Mouse (Mus musculus) kidney, postnatal 14 days (tissue): Measurements from ENCODE around the gene Taf9b.
"Not testable (repeated sequence)": the region's sequence is repeated elsewhere in the genome, so short reads cannot be mapped to it uniquely, and the experiment has no call there.

Experiments
- DNase-seq: peaks from one replicate; pipeline ENCODE4 v3.0.0; 2022; ENCODE audit warnings: mixed read lengths

The Taf9b gene

DNA sequence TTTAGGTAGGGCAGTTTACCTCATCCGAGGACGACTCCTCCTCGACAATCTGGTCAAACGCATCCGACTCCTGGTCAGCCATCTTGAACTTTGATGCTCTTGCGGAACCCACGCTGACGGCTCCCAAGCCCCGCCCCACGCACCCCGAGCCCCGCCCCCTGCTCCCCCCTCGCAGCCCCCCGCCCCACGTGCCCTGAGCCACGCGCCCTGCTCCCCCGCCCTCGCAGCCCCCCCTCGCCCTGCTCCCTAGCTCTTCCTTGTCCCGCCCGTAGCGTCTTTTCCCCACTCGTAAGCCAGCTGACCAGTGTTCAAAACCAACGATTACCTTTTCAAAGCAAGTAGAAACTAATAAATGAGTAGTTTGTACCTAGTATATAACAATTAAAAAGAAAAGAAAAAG is at the start of gene Taf9b:
TSS of gene Taf9b (minus strand) at position 101 of the 400 bp plus-strand sequence.
- DNase-seq, result no peak

DNA sequence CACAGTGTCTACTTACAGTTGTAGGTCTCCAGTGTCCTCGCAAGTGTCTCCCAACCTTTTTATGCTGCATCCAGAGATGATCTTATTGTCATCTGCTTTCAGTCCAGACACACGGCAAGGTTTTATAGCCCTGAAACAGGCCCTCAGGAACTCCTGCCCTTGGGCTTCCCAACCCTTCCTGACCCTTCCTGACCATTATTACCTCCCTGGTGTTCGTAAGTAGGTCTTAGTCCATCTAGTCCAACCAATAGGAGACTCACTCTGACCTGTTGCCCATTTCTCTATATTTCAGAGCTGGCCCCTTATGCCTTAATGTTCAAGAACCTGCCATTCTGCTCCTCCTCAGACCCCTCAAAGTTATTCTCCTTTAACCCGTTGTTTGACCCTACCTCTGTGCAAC is 34.3 kb upstream of the Taf9b start, which contains the start of gene Fnd3c2:
TSS of gene Fnd3c2 (minus strand) at position 101 of the 400 bp plus-strand sequence.
- no peak for DNase-seq

DNA sequence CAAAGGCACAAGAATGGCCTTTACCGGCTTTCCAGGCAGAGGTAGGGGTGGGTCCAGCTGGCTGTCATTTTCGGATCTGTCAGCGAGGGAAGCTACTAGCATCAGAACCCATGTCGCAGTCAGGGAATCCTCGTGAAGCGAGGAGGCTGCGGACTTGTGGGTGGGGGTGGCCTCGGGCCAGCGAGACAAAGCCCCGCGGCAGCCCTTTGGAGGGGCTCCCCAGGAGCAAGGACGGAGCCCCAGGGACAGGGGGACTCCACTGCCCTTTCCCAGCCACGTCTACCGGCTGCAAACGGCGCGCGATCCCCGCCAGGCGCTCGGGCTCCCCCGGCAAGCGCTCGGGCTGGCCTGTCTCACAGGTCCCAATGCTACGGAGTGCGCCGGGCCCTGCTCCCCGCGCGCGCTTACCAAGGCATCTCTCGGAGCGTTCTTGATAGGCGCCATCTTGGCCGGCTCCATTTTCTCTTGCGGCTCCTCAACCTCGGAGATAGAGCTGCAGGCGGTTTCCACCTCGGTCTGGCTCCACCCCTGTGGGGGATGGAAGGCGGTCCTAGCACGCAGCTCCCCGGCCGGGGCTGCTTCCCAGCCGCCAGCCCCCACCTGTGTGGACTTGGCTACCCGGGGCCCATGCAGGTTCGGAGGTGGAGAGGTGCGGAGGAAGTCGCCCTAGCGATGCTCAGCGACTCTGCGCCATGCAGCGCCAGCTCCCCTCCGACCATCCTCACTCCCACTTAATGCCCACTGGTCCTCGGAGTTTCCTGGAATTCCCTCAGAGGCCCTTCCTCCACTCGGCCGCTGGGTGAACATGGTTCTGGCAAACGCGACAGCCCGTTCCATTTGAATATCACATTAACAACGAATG is 1.6 kb downstream of the Taf9b start:
- peak; percentile 71 for DNase-seq

DNA sequence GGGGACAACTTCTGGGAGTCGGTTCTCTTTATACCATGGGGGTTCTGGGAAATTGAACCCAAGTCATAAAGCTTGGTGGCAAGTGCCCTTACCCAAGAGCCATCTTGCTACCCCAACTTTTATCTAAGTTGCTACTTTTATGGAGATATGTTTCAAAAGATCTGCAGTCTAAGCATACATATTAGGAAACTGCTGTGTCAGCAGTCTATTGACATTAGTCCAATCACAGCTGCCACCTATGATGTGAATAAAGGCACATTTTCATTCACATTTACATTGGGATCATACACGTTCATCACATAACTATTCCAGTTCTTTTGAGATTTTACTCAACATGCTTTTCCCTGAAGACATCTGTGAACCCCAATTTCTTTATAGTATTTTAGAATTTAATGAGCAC is 11.9 kb downstream of the Taf9b start:
- no peak for DNase-seq

DNA sequence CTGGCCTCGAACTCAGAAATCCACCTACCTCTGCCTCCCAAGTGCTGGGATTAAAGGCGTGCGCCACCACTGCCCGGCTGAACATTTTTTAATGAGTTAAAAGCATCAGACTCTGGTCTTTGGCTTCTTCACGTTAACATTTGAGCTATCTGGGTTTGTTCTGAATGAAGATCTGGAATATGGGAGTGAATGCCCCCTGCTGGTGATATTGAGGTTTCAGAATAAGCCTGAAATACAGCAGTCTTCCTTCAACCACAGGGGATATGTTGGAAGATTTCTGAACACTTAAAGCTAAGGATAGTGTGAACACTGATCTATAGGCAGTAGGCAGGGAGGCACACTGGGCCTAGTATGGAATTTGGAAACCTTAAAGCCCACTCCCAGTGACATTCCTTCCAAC is 22.1 kb downstream of the Taf9b start:
- no peak for DNase-seq

DNA sequence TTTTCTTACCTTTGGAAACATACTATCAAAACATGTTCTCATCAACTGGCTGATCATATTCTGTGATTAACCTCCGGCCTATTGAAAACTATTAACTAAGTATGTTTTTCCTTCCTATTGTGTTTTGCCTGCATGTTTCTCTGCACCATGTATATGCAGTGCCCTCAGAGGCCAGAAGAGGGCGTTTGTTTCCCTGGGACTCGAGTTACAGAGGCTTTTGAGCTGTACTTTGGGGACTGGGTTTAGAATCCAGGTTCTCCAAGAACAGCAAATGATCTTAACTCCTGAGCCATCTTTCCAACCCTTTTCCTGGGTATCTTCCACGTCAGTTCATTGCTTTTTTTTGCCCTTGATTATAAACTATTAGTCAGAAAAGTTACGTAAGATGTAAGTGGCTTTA is 23.6 kb downstream of the Taf9b start:
- DNase-seq, result no peak

DNA sequence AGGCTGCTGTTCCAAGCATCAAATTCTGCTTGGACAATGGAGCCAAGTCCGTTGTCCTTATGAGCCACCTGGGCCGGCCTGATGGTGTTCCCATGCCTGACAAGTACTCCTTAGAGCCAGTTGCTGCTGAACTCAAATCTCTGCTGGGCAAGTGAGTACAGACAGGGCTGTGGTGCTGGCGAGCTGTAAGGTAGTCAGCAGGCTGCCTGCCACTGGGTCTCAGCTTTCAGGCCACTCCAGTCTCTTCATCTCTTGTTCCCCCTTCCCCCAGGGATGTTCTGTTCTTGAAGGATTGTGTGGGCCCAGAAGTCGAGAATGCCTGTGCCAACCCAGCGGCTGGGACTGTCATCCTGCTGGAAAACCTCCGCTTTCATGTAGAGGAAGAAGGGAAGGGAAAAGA is 26.6 kb downstream of the Taf9b start:
- not testable (repeated sequence) for DNase-seq

DNA sequence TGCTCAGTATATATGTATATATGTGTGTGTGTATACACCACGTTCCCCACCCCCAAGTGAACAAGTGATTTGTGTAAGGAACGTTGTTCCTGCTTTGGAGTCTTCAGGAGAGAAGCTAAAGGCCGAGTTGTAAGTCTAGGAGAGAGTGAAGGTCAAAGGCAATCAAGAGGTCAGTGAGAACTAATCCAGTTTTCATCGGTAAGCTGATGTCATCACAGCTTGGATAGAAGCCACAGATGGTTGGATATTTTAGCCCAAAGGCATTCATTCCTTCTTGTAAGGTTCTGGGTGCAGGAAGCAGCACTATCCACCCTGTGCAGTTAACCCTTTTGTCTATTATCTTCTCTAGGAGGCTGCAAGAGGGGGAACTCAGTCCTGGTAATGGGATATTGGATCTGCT is 30.9 kb downstream of the Taf9b start:
- no peak for DNase-seq

DNA sequence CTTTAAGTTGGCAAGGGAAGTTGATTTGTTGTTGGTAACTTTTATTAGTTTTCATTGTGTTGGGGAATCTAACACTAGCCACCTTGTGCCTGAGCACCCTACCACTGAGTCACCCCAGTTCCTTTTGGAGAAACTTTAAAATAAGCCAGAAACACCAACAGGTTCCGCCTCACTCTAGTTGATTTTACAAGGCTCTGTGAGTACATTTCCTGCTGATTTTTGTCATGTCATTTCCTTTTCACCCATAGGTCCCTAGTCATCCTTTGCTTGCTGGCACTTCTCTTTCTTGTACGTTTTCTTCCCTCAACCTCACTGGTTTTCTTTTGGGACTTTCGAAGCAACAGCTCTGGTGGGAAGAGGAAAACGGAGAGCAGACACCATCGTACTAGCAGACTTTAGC is 31.6 kb downstream of the Taf9b start:
- no peak for DNase-seq

DNA sequence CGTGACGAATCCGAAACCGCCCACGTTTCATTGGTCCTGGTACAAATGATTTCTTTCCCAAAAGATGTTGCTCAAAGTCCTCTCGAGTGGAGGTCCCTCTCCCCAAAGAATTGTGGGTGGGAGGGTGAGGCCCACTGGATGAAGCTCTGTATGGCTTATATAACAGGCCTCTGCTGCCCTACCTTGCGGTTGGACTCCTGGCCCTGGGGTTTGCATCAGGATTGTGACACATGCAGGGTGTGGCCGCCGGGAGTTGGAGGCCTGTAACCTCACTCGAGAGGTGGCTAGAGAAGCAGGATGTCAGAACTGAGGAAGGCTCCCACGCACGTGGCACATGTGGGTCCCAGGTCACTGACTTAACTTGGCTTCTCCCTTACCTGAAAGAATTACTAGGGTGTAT is 33.2 kb downstream of the Taf9b start:
- DNase-seq, result peak; percentile 34

DNA sequence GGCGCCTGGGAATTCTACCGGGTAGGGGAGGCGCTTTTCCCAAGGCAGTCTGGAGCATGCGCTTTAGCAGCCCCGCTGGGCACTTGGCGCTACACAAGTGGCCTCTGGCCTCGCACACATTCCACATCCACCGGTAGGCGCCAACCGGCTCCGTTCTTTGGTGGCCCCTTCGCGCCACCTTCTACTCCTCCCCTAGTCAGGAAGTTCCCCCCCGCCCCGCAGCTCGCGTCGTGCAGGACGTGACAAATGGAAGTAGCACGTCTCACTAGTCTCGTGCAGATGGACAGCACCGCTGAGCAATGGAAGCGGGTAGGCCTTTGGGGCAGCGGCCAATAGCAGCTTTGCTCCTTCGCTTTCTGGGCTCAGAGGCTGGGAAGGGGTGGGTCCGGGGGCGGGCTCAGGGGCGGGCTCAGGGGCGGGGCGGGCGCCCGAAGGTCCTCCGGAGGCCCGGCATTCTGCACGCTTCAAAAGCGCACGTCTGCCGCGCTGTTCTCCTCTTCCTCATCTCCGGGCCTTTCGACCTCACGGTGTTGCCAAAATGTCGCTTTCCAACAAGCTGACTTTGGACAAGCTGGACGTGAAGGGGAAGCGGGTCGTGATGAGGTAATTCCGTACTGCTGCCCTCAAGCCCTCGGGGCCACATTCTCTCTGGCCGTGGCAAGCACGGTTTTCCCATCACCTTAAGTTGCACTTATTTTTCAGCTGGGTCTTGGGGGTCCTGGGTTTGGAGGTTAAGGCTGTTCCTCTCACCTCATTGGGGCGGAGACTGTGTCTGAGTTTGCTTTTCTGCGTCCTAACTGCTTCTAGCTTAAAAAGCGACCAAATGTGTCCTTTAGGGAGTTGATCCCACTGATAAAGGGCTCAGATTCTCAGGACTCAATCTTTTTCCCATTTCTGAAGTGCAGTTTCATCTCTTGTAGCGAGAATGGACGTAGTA is 34.0 kb downstream of the Taf9b start, which contains the start of gene Pgk1:
TSS of gene Pgk1 (plus strand) at position 388 of the 937 bp plus-strand sequence.
- DNase-seq, result peak; percentile 95

DNA sequence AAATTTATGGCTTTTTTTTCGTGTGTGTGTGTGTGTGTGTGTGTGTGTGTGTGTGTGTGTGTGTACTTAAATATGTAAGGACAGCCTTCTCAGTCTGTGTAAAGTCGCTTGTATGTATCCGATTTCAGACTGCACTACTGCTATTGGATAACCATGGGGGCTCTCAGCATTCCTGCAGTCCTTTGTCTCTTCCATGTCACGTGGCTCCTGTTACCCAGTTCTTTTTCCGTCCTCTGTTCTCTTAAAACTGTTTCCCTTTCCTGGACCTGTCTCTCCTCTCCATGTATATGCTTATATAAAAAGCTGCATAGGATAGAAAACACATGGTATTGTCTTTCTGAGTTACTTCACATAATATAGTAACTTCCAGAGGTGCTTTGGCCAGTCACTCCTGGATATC is 35.3 kb downstream of the Taf9b start:
- DNase-seq, result no peak

DNA sequence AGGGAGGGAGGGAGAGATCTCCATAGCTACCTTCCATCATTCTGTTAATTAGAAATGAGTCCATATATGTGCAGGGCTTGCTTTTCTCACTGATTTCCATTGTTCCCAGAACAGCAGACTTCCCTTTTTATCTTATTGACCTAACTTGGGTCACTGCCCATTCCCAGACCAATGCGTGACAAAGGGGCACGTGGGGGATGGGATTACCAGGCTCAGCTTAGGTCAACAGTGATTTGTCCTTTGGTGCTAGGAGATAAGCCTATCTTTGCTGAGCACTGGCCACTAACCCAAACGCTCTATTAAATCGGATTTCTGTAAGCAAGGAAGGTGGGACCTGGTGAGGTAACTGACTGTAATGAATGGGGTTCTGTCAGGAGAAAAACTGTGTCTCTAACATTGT is 36.7 kb downstream of the Taf9b start:
- no peak for DNase-seq

DNA sequence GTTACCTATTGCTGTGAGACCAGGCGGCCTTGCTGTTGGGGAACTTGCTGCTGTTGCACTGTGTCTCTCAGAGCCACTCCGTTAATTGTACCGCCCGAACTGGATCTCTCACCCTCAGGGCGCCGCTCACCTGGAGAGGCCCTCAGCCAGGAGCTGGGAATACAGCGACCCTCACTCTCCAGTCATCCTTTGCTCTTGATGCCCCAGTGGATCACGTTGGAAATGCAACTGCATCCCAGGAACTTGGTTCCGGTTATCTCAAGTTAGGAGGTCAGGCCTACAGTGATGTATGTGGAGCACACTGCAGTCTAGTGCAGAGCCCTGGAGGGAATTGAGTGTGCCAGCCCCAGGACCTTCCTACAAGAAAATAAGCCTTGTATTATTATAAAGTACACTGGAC is 44.6 kb downstream of the Taf9b start:
- no peak for DNase-seq

DNA sequence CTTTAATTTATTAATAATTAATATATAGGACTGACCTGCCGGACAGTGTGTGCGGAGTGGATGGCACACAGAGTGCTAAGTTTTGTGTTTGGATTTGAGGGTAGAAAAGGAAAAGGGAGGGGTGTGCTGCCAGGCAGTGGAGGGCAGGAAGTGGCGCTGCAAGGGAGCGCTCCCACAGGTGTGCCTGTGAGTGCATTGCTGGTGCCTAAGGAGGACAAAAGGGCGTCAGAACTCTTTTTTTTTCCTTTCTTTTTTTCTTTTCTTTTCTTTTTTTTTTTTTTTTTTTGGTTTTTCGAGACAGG is 49.2 kb downstream of the Taf9b start:
- DNase-seq, result peak; percentile 7

DNA sequence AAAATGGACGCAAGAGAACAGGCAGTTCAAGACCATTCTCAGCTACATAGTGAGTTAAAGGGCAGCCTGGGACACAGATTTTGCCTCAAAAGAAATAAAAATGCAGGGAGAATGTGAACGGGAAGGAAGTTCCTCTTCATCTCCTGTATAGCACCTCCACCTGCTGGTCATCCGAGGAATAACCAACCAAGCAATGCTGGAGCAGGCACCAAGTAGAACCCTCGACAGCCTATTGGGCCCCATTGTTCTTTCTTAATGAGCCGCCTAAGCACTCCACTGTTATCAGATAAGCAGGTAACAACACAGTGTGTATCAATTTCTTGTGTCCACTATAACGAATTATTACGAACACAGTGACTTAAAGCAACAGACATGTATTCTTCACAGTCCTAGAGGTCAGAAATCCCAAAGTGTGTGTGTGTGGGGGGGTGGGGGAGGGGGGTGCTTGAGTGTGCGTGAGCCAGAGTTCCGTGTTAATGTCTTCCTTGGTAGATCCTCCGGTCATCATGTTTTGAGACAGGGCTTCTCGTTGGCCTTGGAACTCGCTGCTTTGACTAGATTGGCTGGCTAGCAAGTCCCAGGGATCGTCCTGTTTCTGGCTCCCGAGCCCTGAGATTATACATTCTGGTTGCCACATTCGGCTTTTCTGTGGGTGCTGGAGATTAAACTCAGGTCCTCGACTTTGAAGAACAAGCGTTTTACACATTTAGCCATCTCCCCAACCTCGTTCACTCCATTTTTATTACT is 49.7 kb downstream of the Taf9b start:
- DNase-seq, result peak; percentile 75

DNA sequence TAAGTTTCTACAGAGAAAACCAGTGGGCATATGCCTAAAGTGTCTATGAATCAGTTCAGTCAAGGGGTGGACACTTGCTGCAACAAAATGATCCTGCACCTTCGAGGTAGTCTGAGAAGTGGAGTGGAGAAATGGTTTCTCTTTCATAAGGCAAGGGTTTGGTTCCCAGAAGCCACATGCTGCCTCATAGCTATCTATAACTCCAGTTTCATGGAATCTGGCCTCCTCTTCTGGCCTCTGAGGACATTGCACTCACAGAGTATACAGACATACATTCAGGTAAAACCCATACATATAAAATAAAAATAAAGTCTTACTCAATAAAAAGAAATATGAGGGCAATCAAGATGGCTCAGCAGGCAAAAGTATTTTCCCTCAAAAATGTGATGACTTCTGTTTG is 55.9 kb downstream of the Taf9b start:
- no peak for DNase-seq

DNA sequence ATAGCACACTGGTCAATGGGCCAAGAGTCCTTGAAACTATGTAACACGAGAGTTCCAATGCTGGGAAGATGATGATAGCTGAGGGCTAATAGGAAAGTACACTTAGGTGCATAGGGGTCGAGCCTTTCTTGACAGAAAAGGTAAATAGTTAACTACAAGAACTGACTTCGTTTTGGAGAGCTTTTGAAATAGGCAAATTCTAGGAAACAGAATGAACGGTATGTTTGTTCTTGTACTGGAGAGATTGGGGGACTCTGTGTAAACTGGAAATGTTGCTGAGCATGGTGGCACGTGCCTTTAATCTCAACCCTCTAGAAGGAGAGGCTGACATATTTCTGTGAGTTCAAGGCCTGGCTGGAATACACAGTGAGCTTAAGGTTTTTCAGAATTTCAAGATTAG is 56.4 kb downstream of the Taf9b start:
- DNase-seq, result no peak

DNA sequence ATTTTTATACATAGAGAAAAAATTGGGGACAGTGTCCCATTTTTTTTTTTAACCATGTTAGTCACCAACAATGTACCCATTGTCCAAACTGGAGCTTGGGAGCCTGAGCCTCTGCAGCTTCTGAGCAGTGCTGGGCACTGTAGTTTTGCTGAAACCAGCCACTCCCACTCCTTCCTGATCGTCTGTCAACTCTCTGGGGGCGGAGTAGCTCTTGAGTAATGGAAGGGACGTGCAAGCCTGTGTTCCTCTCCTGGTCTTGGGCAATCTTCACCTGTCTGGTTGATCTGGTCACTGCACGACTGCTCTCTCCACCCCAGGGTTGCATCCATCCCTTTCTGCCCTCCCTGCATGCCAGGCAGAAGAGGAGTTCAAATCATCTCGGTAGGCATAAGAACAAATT is 57.0 kb downstream of the Taf9b start:
- DNase-seq, result no peak
